Mouse (Mus musculus) frontal cortex, postnatal 25 days (tissue): ENCODE data around the gene Pde2a.
A peak's percentile ranks its signal among the peaks of the same experiment; 100 is the strongest.

Experiments
- DNase-seq, 2 experiments: peaks; one replicate each; pipeline ENCODE4 v3.0.0; 2022; ENCODE audit warnings: low spot score in 2 of 2

Pde2a gene

DNA sequence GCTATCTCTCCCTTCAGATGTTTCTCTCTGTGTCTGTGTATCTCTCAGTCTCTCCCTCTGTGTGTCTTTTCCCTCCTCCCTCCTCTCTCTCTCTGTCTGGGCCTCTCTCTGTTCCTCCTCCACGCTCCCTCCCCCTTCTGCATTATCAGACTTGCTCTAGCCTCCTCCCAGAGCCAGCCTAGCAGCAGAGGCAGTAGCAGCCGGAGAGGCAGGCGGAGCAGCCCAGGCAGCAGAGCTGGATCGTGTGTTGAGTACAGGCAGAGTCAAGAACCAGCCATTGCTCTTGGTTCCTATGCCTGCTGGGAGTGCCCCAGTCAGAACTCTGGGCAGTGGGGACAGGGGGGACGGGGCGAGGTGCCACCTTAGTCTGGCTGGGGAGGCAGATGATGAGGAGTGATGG is at the start of gene Pde2a:
Pde2a (plus strand) TSS at position 163 of the 400 bp plus-strand sequence.
- peak; percentile 54 to 72 for DNase-seq

DNA sequence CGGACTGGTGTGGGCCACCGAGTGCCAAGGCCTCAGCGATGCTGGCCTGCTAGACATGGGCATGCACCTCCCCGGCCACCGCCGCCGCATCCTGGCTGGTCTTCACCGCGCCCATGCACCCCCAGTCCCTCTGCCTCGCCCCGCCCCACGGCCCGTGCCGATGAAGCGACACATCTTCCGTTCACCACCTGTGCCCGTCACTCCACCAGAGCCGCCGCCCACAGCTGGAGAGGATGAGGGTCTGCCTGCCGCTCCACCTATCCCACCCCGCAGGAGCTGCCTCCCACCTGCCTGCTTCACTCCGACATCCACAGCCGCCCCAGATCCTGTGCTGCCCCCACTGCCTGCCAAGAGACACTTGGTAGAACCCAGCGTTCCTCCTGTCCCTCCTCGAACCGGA is 48.4 kb upstream of the Pde2a start:
- no peak for DNase-seq

DNA sequence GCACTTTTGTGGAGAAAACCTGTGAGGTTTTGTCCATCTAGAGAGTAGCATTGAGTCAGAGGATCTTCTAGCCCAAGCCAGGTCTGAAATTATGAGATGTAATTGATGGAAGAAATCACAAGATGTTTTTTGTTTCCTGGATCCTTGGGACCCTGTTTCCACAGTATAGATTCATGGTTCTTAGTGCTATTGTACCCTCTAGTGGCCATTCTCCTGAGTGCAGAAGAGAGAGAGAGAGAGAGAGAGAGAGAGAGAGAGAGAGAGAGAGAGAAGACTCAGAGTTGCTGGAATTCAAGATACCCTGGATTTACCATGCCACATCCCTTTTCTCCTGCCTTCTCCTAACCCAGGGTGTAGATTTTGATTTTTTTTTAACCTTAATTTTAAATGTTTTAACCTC is 47.3 kb upstream of the Pde2a start:
- no peak for DNase-seq

DNA sequence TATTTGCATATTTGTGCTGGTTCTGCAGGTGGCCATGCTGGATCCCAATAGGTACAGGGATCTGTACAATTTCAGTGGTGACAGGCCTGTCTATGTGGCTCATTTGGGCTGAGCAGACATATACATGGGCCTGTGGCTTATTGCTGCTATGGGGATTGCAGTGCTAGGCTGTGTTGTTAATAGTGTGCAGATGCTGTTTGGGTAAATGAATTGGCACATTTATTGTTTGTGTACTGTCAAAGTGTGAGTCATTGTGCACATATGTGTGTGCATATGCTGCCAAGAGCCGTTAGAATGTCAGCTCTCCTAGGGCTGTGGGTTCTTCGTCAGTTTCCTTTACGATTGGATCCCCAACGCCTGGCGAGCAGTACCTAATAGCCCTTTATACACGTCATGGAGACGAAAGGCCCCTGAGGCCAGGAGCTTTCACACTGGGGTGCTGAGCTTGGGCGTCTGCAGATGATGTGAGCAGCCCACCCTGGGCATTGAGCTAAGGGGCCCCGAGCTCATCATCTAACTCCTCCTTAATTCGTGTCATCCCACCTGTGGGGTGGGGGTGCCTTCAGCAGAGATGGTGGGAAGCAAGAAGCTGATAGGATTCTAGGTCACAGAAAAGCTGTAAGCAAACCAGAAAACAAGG is 44.7 kb upstream of the Pde2a start:
- no peak for DNase-seq

DNA sequence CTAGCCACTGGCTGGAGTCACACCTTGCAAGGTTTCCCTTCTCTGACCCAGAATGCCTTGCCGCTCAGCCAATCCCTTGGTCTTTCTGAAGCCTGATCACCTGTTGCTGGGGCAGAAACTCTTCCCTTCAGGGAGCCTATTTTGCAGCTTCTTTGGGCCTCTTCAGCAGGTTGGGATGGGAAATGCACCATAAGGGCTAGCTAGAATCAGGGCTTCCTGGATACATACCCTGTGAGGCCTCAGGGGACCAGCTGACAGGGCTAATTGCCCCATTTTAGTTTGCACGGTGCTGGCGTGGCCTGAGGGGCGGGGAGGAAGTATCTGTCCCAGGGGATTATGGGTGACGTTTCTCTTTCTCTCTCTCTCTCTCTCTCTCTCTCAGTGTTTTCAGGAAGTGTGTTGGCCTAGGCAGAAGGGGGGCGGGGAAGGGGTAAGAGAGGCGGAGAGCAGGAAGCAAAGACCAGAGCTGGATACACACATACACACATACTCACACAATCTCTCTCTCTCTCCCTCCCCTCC is 43.7 kb upstream of the Pde2a start:
- no peak for DNase-seq

DNA sequence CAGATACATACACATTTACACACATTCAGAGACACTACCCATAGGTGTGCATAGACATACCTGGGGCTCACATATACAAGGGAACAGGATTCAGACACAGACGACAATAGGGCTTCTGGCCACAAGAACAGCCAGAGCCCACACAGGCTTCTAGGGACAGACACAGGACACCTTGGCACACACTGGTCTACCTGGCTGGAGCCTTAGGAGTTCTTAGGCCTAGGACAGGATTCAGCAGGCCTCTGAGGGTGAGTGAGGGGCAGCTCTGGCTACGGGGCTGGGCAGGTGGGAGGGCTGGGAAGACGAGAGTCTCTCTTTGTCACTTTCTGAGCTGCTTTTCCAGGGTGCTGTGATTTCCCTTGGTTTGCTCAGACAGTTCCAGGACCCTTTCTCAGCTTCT is 43.2 kb upstream of the Pde2a start:
- DNase-seq = no peak

DNA sequence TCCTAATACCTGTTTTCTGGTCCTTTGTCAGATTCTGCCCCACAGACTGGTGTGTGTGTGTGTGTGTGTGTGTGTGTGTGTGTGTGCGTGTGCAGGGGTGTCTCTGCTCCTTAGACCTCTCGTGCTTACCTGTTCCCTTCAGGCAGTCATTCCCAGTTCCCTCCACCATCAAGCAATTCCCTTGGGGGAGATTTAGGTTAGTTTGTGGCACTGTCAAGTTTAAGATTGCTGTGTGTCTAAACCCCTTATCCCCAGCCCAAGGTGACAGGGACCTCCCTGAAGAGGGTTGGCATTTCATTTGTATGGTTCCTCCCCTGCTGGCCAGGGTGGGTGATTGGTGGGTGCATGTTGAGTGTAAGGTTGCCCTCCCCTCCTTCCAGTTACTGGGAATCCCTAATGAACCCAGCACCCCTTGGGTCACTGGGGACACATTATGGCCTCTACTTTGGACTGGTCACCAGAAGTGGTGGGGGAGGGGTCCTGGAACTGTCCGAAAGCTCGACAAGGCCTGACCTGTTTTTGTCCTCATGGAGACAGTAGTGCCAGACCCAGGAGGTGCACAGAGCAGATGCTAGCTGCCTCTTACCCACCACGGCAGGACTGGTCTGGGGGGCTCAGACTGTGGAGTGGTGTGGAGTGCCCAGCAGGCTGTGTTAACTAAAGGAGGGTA is 42.6 kb upstream of the Pde2a start:
- DNase-seq = no peak

DNA sequence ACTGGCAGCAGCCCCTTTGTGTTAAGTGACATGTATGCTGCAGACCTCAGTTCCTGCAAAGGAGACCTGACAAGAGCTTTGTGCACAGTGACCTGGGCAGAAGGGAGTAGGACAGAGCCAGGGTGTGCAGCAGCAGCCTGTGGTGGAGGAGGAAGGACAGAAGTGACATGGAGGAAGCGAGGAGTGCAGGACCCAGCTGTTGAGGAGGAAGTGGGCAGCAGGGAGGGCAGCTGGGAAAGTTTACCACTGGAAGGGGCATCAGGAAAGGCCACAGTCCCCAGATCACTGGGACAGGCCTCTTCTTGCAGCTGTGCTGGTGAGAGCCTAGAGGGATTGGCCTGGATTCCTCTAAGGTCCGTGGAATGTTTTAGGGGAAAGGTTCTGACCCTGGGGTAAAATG is 41.8 kb upstream of the Pde2a start:
- DNase-seq = no peak

DNA sequence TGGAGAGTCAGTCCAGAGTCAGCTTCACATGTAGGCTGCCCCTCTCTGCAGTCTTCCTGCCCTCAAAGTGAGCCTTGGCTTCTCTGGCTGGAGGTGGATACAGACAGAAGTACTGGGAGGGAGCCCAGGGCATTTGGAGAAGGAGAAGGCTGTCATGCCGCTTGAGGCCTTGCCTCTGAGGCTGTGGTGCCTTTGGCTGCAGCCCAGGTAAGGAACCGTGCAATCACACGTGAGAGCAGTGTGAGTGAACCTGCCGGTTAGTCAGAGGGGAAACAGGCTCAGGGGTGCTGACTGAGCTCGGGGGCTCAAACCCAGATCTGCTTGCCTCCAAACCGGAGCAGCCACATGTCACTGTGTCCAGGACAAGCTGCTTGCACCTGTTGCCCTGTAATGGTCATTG is 40.0 kb upstream of the Pde2a start:
- DNase-seq = no peak

DNA sequence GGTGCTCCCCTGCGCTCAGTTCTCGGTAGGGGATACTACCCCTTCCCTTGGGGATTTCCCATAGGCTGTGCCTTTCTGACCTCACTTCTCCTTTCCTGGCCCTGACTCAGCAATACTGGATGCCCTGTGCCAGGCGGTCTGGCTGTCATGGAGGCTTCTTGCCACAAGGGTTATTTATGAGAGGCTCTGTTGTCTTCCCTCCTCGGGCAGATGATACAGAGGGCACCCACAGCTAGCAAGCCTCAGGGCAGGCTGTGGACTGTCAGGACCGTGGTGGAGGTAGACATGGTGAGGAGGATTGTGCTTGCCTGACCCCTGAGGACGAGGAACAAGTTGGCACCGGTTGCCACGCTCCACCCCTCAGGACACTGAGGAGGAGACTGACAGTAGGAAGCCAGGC is 39.1 kb upstream of the Pde2a start:
- DNase-seq = no peak

DNA sequence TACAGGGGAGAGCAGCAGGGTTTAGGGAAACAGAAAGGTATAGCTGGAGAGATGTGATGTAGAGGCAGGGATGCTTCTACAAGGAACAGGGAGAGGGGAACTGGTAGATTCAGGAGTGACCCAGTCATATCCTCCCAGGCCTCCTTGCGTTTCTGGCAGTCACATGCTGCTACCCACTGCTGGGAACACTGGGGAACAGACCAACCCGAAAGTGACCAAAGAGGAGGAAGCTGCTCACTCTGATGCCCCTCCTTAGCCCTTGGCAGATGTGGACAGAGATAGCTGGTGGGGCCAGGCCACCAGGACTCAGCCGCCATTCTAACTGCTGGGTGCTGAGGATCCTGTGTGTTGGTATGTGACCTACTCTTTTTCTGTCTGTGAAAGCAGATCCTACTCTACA is 37.7 kb upstream of the Pde2a start:
- no peak for DNase-seq

DNA sequence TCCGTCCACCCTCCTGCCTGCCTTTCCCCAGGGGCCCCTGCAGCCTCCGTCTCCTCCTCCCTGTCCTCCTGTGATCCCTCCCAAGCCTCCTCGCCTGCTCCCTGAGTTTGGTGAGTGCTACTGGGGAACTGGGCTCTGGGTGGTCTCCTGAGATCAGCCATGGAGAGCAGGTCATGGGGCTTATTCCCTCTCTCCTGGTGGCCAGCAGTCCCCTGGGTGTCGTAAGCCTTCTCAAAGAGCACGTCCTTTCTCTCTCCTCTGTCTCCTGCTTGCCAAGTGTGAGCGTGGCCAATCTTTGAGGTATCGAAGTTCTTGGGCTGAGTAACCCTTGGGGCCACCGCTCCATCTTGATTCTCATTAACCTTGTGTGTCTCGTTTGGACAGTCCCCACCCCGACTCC is 36.6 kb upstream of the Pde2a start:
- DNase-seq = no peak

DNA sequence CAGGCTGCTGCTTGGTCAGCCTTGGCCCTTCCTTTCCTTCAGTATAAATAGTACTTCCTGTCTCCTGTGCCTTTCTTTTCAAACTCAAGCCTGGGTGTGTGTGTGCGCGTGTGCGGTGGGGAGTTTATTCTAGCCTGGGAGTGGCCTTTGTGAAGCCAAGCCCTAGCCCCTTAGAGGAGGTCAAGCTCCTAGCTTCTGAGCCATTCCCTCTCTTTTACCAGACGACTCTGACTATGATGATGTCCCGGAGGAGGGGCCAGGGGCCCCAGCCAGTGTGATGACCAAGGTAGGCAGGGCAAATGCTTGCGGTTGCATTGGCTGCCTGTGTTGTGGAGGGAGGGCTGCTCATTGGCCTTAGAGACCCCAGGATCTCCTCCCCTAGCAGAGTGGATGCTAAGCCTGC is 36.2 kb upstream of the Pde2a start:
- no peak for DNase-seq

DNA sequence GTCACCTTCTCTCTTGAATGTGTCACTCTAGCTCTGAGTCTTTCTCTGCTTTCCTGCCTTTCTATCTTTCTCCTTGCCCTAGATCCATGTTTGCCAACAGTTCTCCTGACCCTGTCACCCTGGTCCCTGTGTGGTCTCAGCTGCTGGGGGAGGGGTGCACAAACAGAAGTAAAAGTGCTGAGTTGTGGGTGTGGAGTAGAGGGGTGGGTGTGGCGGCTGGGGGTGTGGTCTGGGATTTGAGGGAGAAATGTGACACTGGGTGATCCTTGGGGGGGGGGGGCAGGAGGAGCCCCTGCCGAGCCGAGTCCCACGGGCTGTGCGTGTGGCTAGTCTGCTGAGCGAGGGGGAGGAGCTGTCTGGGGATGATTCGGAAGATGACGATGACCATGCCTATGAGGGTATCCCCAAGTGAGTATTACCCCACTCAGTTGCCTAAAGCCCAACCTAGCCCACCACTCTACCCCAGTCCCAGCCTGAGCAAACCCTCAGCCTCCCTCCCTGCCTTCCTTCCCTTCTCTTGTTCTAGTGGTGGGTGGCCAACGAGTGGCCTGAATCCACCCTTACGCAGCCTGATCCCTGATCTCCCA is 35.5 kb upstream of the Pde2a start:
- DNase-seq = no peak

DNA sequence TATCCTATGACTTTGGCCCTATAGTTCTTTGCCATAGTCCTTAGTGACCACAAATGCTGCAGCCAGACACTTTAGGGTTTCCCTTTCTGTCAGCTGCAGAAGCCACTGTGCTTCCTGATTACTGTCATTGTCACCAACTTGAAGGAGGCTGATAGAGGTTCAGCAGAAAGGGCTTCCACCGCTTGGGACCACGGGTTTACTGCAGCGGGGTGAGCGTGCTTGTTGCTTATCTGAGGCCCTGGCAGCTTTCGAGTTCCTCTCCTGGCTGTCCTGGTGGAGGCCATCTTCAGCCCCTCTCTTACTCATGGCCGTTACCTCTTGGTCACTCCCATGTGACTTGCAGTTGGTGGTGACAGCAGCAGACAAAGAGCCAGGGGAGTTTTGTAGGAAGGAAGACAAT is 32.2 kb upstream of the Pde2a start:
- no peak for DNase-seq

DNA sequence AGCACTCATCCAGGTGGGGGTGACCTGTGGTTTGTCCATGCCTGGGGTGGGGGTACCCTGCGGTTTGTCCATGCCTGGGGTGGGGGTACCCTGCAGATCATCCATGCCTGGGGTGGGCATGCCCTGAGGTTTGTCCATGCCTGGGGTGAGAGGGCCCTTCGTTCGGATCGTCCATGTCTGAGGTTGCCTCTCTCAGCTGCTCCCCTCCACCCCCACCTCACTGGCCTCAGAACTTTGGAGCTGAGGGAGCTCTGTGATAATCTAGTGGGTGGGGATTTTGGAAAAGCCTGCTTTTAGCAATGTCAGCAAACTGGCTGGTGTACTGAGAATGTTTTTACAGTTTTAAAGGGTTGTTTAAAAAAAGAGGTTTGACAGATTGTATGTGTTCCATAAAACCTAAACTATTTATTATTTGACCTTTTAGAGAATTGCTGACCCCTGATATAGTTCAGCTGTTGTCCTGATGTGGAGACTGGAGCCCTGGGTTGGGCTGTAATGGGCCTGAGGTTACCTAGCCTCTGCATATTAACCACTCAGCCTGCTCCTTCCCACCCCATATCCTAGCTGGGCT is 29.5 kb upstream of the Pde2a start:
- no peak for DNase-seq

DNA sequence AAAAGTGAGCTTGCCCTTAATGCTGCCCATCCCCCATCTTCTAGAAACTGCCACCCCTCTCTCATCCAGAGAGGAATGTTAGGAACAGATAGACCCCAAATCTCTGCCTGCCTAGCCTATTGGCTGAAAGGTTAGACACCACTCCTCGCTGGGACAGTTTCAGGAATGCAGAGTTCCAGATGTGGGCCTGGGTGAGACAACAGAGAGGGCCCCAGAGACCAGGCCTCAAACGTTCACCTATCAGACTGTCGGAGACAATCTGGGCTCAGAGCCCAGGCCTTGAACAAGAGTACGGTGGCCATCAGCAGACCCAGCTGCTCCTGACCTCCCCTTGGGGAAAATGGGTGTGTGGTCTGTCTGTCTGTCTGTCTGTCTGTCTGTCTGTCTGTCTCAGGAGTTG is 28.5 kb upstream of the Pde2a start:
- no peak for DNase-seq

DNA sequence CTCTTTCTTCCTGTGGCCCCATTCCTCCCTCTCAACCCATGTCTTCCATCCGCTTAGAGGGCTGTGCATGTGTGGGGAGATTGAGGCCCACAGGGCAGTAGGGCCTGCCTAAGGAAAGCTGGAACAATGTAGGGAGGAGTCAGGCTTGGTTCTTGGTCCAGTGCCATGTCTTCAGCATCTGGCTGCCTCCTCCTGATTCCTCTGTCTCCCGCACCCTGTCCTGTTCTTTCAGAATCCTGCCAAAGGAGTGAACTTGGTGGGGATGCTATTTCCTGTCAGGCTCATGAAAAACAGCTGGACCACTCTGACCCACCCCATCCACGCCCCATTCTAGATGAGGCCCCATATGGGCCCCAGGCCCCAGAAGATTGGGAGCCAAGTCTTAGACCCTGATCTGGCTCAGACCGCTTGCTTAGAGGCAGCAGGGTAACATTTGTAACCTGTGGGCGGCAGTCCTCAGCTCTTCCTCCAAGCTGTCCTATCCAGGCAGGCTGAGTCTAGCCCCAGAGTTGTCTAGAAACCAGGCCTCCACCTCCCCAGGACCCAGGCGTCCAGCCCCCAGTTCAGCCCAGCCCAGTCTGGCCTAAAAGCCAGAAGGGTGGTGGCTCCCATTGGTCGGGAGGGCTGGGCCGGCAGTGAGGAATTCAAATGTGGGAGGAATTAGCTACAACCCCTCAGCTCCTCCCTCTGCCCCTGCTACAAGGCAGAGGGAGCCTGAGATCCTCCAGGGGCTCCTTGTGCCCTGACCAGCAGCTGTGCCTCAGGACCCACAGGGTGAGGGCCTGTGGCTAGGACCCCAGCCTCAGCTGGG is 27.6 kb upstream of the Pde2a start:
- DNase-seq = no peak

DNA sequence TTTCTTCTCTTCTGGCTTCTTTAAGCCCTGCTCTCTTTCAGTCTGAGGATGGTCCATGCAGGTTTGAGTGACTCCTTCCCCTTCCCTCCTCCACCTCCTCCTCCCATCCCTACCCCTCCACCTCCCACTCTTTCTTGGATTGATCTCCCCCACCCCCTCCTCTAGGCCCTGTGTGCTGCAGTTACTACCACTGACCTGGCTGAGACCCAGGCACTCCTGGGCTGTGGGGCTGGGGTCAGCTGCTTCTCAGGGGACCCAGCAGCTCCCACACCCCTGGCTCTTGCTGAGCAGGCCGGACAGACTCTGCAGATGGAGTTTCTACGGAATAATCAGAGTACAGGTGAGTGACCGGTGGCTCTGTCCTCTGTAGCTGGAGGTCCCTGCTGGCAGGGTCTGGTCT is 26.9 kb upstream of the Pde2a start:
- DNase-seq = no peak

DNA sequence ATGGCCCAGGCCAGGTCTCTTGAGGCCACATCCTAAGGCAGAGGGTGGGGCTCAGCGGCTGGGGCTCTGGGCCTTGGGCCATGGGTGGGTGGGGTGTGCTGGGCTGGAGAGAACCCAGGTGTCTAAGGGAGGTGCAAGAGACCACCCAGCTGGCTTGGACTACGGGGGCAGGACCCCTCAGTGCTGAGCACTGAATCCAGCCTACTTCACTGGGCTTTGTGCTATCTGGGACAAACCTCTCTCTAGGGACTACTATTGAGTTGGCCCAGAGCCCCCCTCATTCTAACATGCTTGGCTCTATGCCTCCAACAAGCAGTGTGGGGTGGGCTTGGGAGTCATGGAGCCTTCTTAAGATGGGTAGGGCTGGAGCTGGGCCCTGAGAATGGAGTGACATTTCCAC is 26.0 kb upstream of the Pde2a start:
- no peak for DNase-seq

DNA sequence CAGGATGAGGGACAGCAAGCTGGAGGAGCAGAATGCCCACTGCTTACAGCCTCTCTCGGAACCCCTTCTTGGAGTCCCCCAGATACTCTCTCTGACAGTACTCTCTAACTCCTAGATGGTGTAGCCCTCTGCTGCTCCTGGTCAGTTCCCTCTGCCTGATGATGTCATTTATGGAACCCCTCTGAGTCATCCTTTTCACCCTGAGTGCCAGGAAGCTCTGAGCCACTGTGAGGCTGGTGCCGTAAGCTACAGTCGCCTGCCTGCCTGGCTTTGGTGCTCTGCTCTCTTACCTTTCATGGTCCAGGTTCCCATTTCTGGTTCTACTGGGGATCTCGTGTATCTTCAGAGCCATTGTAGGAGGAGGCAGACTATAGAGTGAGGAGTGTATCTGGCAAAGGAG is 24.3 kb upstream of the Pde2a start:
- DNase-seq = no peak

DNA sequence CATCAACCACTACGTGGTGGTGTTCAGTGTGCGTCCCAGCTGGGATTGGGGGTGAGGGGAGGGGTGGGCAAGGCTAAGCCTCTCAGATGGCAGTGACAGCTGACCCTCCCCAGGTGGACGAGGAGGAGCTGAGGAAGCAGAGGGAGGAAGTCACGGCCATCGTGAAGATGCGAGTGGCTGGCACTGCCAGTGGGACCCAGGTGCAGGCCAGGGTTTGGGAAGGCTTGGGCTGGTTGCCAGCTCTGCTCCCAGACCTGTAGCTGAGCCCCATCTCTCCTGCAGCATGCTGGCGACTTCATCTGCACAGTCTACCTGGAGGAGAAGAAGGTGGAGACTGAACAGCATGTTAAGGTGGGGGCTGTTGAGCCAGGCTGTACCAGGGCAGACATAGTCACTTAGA is 20.0 kb upstream of the Pde2a start:
- no peak for DNase-seq
